Mouse (Mus musculus): ENCODE results near the gene Mfap3. TPM values are rescaled to one million over a fixed set of nuclear protein-coding genes. Genes with fewer than 3 reads are reported as not detected.

The Mfap3 gene
- 10.8 and 12.5 TPM in 2 replicates for total RNA-seq (2015; ENCODE audit: low replicate concordance)
- 6.3 and 7.6 TPM in 2 replicates for total RNA-seq (2017; ENCODE audit: low replicate concordance)

DNA sequence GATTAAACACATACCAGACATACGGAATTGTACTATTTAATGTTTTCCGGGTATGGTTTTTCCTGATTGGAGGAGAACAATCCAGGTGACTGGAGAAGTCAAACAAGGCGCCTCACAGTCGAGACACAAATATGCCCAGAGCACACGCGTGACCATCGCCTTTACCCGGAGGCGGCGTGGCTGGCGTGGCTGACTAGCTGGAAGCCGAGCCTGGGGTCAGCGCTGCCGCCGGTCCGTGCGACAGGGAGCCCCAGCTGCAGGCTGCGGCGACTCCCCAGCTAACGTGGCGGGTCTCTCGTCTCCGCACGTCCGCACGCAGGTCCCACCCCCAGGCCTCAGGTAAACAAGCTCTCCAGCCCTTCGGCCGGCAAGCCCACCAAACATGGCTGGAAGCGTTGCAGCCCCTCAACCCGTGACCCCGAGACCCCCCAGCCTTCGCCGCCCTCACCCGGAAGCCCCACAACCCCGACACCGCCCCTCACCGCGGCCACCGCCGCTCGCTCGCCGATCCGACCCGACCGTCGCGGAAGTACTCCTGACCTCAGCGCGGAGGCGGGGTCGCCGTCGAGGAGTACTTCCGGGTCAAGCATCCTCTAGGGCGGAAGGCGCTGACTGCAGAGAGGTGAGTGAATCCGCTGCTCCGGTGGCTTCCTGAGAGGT is at the start of gene Mfap3, which contains the start of gene Fam114a2:
Gene Mfap3, plus strand, starts transcription at position 574 of the 660 bp plus-strand sequence.
Gene Fam114a2, minus strand, starts transcription at position 527 of the 660 bp plus-strand sequence.
- ATAC-seq (replicated peaks; ENCODE audit: low FRiP score, poor library complexity, severe bottlenecking): peak; percentile 99

DNA sequence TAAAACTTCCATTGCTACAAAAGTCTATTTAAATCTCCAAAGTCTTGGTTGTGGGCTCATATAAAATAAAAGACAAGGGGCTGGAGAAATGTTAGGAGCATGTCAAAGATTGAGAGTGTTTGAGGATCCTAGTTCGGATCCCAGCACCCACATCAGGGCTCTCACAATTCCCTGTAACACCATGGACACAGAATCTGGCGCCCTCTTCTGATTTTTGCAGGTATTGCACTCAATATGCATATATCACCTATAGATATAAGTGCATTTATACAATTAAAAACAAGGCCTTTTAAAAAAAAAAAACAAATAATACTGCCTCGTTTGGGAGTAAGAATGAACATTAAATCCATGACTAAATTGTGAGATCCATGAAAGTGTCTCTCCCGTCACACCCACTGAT is 49.8 kb upstream of the Mfap3 start:
- ATAC-seq (replicated peaks; ENCODE audit: low FRiP score, poor library complexity, severe bottlenecking): no peak

DNA sequence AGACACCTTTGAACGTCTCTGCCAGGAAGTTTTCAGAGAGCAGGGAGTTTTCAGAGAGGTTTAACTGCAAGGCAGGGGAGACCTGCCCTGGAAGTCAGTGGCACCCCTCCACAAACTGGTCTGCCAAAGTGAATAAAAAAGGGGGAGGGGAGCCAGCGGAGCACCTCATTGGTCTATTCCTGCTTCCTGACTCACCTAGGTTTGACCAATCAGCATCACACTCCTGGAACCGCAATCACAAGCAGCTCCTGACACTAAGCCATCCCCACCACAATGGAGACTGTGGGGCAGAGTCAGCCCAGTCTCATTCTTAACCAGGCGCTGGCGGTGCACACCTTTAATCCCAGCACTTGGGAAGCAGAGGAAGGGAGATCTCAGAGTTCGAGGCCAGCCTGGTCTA is 48.4 kb upstream of the Mfap3 start:
- ATAC-seq (replicated peaks; ENCODE audit: low FRiP score, poor library complexity, severe bottlenecking): no peak

DNA sequence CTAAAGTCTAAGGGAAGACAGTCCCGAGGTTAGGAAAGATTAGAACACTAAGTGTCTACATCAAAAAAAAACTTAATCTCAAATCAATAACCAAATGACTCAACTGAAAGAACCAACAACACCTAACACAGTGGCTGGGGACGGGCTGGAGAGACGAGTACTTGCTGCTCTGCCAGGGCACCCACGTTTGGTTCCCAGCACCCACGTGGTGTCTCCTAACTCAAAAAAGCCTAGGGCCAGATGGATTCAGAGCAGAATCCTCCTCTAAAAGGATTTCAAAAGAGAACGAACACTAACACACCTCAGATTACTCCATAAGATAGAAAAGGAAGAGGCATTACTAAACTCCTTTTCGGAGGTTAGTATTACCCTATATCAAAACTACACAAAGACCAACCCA is 47.5 kb upstream of the Mfap3 start:
- ATAC-seq (replicated peaks; ENCODE audit: low FRiP score, poor library complexity, severe bottlenecking): no peak

DNA sequence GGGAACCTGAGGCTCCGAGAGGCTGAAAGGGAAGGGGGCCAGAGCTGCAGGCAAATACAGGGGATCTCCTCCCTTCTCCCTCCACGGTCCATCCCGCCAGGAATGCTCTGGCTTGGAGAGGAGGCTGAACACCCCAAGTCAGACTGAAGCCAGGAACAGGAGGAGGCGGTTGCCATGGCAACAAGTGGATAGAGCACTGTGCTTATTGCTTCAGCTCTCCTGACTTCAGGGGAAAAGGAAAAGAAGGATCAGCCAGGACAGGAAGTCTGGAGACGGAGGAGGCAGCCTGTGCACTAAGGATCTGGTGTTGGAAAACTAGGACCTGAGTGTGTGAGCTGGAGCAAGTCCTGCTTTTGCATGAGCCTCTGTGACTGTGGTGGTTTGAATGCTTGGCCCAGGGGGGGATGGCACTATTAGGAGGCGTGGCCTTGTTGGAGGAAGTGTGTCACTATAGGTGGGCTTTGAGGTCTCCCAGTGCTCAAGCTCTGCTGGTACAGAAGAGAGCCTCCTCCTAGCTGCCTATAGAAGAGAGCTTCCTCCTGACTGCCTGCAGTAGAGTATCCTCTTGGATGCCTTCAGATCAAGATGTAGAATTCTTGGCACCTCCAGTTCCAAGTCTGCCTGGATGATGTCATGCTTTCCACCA is 44.0 kb upstream of the Mfap3 start:
- no peak for ATAC-seq (replicated peaks; ENCODE audit: low FRiP score, poor library complexity, severe bottlenecking)

DNA sequence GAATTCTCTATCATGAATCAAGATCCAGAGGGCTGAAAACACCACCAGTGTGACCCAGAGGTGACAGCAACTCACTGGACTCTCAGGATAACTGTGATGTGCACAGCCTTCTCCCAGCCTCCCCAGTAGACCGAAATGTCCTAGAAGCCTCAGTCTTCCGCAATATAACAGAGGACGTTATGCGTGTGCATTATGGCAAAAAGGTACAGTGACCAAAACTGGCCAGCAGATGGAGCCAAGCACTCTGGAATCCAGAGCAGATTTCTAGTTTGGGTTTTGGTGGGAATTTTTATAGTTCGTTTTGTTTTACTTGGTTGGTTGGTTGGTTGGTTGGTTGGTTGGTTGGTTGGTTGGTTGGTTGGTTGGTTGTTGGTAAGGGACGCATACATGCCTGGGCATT is 43.3 kb upstream of the Mfap3 start:
- 0 out of 2 replicates have a peak, but pooled peaks have one; percentile 54 for ATAC-seq (replicated peaks; ENCODE audit: low FRiP score, poor library complexity, severe bottlenecking)

DNA sequence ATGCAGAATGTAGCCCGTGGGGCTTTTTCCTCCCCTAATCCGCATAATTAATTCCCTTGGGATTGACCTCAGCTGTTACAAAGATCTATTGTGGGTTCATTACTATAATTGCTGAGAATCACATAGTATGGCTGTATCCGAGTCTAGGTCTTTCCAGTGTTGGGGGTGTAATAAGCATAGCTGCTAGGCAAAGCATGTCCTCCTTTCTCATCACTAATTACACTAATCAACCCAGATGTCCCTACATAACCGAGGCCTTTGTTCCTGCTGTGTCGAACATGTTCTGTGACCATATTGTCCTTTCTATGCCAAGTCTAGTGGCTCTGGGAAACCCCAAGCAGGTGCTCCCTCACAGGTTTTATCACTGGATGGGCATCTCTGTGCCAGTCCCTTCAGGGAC is 40.4 kb upstream of the Mfap3 start:
- ATAC-seq (replicated peaks; ENCODE audit: low FRiP score, poor library complexity, severe bottlenecking): no peak

DNA sequence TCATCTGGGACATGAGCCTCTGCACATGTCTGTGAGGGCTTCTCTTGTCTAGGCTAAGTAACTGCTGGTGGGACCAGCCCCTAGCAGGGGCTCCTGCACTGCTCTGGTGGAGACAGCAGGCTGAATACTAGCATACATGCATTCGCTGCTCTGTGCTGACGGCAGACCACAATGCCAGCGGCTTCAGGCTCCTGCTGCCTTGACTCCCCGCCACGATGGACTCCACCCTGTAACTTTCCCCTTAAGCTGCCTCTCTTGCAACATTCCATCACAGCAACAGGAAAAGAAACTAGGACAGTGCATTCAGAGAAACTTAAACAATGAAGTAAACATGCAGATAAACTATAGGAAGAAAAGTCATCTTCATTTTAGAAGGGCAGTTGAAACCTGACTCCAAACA is 30.0 kb upstream of the Mfap3 start:
- no peak for ATAC-seq (replicated peaks; ENCODE audit: low FRiP score, poor library complexity, severe bottlenecking)

DNA sequence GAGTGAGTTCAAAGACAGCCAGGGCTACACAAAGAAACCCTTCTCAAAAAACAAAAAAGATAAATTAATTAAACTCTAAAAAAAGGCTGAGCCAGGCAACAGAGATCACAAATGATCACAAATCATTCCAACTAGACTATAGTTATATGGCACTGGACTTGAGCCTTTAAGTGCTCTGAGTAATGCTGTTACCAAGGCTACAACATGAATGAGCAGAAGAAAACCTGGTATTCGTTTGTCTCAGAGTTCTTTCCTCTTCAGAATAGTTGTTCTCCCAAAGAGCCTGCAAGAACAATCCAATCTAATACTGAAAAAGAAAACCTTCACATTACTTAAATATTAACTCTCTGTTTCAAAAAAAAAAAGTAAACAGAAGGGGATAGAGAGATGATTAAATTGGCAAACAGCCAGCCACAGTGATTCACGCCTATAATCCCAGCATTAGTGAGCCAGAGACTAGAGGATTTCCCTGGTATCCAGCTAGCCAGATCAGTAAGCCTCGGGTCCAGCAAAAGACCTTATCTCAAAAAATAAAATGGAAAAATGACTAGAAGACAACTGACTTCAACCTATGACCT is 21.9 kb upstream of the Mfap3 start:
- ATAC-seq (replicated peaks; ENCODE audit: low FRiP score, poor library complexity, severe bottlenecking): no peak

DNA sequence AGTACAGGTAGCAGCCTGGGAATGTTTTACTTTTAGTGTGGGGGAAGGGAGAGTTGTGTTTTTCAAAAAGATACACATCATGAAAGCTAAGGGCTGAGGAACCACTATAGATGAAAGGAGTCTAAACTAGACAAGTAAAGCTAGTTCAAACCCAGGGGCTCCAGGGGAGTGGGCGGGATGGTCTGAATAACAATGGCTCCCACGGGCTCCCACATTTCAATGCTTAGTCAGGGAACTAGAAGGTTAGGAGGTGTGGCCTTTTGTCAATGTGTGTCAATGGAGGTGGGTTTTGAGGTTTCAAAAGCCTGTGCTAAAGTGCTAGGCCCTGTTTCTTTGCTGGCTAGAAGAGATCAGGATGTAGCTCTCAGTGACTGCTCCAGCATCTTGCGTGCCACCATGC is 20.8 kb upstream of the Mfap3 start:
- ATAC-seq (replicated peaks; ENCODE audit: low FRiP score, poor library complexity, severe bottlenecking): no peak

DNA sequence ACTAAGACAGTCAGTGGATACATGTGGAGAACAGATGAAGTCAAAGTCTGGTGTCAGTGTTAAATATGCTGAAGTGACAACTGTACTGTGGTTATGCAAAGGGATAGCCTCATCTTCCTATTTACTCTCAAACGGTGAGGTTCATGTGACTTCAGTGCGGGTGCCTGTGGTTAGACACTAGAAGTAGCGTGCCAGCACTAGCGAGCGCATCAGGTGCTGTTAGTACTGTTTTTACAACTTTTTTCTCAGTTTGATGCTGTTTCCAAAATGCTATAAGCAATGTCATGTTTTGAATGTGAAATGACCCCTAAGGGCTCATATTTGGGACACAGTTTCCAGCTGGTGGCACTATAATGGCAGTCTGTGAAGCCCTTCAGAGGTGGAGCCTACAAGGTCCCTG is 20.2 kb upstream of the Mfap3 start:
- no peak for ATAC-seq (replicated peaks; ENCODE audit: low FRiP score, poor library complexity, severe bottlenecking)

DNA sequence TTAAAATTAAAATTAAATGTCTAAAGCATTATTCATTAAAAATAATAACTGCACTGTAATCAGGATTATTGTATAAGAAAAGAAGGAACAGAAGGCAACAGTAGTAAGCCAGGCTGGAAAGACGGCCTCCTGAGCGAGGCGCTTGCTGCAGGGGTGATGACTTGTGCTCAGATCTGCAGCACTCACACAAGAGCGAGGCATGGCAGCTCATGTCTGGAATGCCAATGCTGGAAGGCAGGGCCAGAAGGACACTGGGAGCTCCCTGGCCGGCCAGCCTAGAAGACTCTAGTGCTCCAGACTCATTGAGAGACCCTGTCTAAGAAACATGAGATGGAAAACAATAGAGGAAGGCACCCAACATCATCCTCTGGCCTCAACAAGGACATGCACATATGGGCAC is 15.3 kb upstream of the Mfap3 start:
- ATAC-seq (replicated peaks; ENCODE audit: low FRiP score, poor library complexity, severe bottlenecking): no peak

DNA sequence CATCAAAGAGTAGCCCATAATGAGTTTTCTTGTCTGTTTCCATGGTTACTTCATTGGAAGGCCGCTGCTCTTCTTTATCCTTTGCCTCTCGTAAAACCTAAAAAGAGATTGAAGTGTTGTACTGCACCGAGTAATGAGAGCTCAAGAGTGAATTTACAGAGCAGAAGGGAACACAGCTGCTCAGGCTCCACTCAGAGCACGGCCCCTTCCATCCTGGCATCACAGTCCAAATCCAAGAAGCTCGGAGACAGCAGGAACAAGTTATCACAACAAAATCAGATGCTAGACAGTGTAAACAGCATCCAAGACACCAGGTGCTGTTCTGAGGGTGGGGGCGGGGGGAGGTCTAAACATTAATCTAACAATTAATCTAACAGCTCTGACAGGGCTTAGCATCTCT is 11.6 kb upstream of the Mfap3 start:
- ATAC-seq (replicated peaks; ENCODE audit: low FRiP score, poor library complexity, severe bottlenecking): no peak

DNA sequence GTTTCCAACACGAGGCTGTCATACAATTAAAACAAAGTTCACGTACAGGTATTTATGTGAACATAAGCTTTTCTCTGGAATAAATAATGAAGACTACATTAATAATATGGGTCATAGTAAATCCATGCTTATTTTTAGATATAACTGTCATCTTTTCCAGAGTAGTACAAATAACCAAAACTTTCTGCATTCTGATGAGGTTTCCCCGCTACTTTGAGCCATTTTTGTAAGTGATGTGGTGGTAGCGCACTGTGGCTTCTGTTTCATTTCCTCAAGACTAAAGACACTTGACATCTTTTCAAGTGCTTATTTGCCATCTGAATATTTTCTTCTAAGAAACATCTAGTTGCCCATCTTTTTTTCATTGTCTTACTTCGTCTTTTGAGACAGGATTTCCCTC is 3.2 kb upstream of the Mfap3 start:
- no peak for ATAC-seq (replicated peaks; ENCODE audit: low FRiP score, poor library complexity, severe bottlenecking)

DNA sequence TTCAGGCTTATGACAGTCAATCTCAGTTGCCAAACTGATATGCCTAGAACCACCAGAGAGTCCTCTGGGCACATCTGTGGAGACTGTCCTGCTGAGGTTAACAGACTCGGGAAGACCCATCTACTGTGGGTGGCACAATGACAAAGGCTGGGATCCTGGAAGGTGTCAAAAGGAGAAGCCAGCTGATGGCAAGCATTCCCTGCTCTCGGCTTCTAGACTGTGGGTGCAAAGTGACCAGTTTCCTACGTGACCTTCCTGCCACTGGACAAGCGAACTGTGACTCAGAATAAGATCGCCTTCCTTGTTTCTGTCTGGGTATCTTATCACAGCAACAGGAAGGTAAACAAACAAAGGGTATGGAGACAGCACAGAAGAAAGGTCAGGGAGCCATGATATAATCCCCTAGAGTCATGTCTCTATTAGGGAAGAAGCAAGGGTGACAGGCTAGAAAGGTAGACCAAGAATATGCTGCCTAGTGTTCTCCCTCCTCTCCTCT is 1.5 kb upstream of the Mfap3 start:
- ATAC-seq (replicated peaks; ENCODE audit: low FRiP score, poor library complexity, severe bottlenecking): no peak

DNA sequence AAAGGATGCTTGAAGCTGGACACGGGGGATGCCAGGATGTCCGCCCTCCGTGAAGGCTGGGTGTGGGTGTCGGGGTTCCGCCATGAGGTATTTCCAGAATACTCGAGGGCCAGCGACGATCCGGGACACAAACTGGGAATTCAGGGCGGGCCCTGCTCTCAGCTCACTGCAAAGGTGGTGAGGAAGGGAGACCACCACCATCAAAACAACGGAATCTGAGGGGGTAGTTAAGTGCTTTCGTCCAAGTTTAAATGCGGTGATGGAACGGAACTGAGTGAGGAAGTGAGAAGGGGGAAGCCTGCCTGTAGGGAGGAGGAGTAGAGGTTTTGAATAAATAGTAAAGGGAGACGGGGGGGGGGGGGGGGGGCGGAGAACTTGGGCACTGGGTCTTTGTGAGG is 286 bp downstream of the Mfap3 start:
- no peak for ATAC-seq (replicated peaks; ENCODE audit: low FRiP score, poor library complexity, severe bottlenecking)

DNA sequence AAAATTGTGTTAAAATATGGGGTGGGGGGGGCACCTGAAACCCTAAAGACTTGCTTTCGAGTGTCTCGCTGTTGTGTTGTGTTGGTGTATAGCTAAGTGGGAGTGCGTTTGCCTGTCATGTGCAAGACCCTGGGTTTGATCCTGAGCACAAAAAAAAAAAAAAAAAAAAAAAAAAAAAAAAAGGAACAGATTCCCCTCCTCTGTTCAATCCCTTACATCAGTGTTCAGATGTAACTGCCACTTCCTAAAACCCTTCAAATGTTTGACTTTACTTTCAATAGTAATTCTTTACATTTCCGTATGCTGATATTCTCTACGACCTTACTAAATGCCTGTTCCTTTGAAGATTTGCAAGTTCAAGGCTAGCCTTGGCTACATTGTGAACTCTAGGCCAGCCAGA is 840 bp downstream of the Mfap3 start:
- no peak for ATAC-seq (replicated peaks; ENCODE audit: low FRiP score, poor library complexity, severe bottlenecking)

DNA sequence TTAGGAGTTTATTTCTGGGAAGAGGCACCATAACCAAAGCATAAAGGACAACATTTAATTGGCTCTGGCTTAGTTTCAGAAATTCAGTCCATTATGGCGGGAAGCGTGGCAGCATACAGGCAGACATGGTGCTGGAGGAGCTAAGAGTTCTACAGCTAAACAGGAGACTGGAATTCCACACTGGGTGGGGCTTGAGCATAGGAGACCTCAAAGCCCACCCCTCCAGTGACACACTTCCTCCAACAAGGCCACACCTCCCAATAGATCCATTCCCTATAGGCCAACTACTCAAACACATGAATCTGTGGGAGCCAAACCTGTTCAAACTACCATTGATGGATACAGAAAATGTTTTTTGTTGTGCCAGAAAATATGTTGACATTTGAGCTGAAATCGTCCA is 2.7 kb downstream of the Mfap3 start:
- no peak for ATAC-seq (replicated peaks; ENCODE audit: low FRiP score, poor library complexity, severe bottlenecking)

DNA sequence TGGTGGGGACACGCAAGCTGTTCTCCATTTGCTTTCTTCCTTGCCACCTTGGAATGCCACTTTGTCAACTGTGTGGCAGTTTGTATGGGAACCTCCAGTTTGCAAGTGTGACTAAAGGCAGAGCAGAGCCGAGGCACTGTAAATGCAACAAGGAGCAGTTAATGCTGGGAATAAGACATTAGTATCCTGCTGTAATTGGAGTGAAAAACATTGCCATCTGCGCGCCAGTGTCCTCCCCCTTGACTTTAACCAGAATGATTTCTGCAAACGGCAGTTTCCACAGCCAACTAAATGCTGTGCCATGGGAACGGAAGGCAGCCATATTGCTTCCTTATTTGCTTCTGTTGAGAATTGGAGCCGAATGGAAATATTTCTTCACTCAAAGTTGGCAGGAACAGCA is 3.6 kb downstream of the Mfap3 start:
- no peak for ATAC-seq (replicated peaks; ENCODE audit: low FRiP score, poor library complexity, severe bottlenecking)

DNA sequence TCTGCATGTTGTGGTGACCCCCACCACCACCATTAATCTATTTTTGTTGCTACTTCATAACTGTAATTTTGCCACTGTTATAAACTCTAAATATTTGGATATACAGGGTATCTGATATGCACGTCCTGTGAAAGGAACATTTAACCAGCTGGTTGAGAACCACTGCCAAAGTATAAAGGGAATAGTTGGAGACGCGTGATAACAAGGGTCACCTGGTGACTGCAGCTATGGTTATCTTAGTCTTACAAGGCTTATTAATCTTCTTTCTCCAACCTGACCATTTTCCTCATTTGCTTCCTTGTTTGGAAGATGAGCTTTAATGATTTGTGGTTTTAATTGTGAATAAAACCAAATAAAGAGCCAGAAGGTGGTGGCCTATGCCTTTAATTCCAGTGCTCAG is 5.0 kb downstream of the Mfap3 start:
- no peak for ATAC-seq (replicated peaks; ENCODE audit: low FRiP score, poor library complexity, severe bottlenecking)

DNA sequence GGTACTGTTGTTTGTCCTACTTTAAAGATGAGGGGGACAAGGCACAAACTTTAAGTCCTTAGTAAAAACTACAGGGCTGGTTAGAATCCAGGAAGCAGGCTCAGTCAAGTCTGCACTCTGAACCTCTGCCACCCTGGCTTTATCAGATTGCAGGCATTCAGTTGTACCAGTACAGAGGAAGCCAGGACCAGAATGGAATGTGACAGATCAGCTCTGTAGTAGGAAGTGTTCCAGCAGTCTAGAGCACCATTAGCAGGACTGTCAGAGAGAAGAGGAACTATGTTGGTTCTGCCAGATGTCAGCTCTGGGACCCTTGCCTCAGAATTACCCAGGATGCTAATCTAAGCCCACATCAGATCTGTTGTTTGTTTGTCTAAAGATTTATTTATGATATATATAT is 6.1 kb downstream of the Mfap3 start:
- ATAC-seq (replicated peaks; ENCODE audit: low FRiP score, poor library complexity, severe bottlenecking): no peak
